Mouse (Mus musculus): ENCODE measurements around the gene Nek6.

DNA sequence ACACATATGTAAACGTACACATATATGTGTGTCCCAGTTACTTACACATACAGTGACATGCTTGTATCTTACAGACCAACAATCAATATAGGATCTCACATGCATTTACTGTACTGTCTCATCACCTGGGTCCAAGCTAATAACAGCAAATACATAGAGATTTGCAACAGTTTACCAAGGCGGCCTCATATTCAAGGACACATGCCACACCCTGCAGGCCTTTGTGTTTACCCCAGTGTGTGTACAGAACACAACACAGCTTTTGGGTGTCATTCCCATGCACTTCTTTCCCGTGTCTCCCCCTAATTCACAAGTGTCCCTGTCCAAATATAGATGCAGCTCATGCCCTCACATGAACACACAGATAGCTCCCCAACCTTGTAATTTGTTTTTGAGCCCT, 26.0 kb upstream of the Nek6 start:
- TF ChIP-seq CTCF (IDR thresholded peaks at IDR 0.05 in 2 of 3, conservative IDR thresholded peaks at IDR 0.05 in 1 of 3; ENCODE audit: control insufficient read depth in 1 of 3, insufficient read depth in 1 of 3, low read depth in 2 of 3, low read length in 3 of 3, poor library complexity in 1 of 3, severe bottlenecking in 1 of 3): no peak
- TF ChIP-seq USF1 (IDR thresholded peaks at IDR 0.05; ENCODE audit: low read depth, low read length): no peak
- no peak for TF ChIP-seq HCFC1 (IDR thresholded peaks at IDR 0.05; ENCODE audit: low read depth, low read length)

Measured in MEL (cell line).